Mouse (Mus musculus) midbrain, embryonic 12.5 days (tissue): ENCODE measurements around the gene Hist1h2ag. TPM values are rescaled to one million over a fixed set of nuclear protein-coding genes. Genes with fewer than 3 reads are reported as not detected.
A peak's percentile ranks its signal among the peaks of the same experiment; 100 is the strongest.
"Not testable (repeated sequence)": the region's sequence is repeated elsewhere in the genome, so short reads cannot be mapped to it uniquely, and the experiment has no call there.

Experiments
- ATAC-seq: fragments of 200-750 bp; cut with Nextera tagmentation; 2 replicates; pipeline ENCODE4 v1.8.0; 2017; ENCODE audit warnings: low read depth, moderate TSS enrichment, moderate library complexity; ENCODE audit not compliant: low FRiP score
- H3K27ac ChIP-seq: fragments of 300-500 bp; sonication (generic); replicated peaks from 2 replicates; pipeline ENCODE4 v1.5.1; 2016; ENCODE audit warnings: mild to moderate bottlenecking
- H3K27me3 ChIP-seq: fragments of 300-500 bp; sonication (generic); 2 replicates; pipeline ENCODE4 v1.6.1; 2016; ENCODE audit warnings: mild to moderate bottlenecking
- H3K36me3 ChIP-seq: fragments of 300-500 bp; sonication (generic); 2 replicates; pipeline ENCODE4 v1.6.1; 2016
- H3K4me1 ChIP-seq: fragments of 300-500 bp; sonication (generic); 2 replicates; pipeline ENCODE4 v1.6.1; 2016
- H3K4me2 ChIP-seq: fragments of 300-500 bp; sonication (generic); replicated peaks from 2 replicates; pipeline ENCODE4 v1.6.1; 2016; ENCODE audit warnings: mild to moderate bottlenecking, moderate library complexity
- H3K4me3 ChIP-seq: fragments of 300-500 bp; sonication (generic); 2 replicates; pipeline ENCODE4 v1.5.1; 2016; ENCODE audit warnings: mild to moderate bottlenecking
- H3K9ac ChIP-seq: fragments of 300-500 bp; sonication (generic); replicated peaks from 2 replicates; pipeline ENCODE4 v1.6.1; 2016; ENCODE audit warnings: mild to moderate bottlenecking, moderate library complexity
- H3K9me3 ChIP-seq: fragments of 300-500 bp; sonication (generic); 2 replicates; pipeline ENCODE4 v1.6.1; 2016; ENCODE audit warnings: mild to moderate bottlenecking
- WGBS: fragments of 180-500 bp; shearing (Covaris S2); methylation state at CpG from one replicate; pipeline ENCODE4 v1.1.7; 2016; 5-methylcytosine and 5-hydroxymethylcytosine counted together
- polyA plus RNA-seq: library from polyadenylated mRNA; unstranded; fragments of >200 nt; fragmentation: Nextera tagmentation; extraction: Ambion mirVana; gene quantifications from 2 replicates; pipeline ENCODE4 v1.2.1, GENCODE M21; 2016

Hist1h2ag gene
- polyA plus RNA-seq, 1 experiment from 2014 or later: 62.2 TPM

- peak within 1 kb of the TSS; percentile 65 for H3K9ac ChIP-seq
- not testable (repeated sequence) for H3K27me3 ChIP-seq, H3K36me3 ChIP-seq, H3K9me3 ChIP-seq
- ATAC-seq: peak; percentile 97
- H3K4me3 ChIP-seq: peak within 1 kb of the TSS; percentile 43
- 0% methylated on average over 26 of the region's 69 CpGs for WGBS
- peak within 1 kb of the TSS; percentile 85 for H3K27ac ChIP-seq
- peak within 1 kb of the TSS; percentile 67 for H3K4me2 ChIP-seq
- peaks cover 28% of the 10 kb centered on the region for H3K4me1 ChIP-seq
These were observed 7.2 kb downstream of the Hist1h2ag start, which contains the start of the genes Hist1h2ah and Hist1h2bk for GRCm38 (mm10) chr13:22035267-22036148. TSS of gene Hist1h2ah (minus strand) at chr13:22035568. TSS of gene Hist1h2bk (plus strand) at chr13:22035870.

GRCm38 (mm10) chr13:22034443-22035266 is 8.1 kb downstream of the Hist1h2ag start:
- WGBS: under 1% methylated on average over 13 of the region's 14 CpGs
- H3K27me3 ChIP-seq: no peaks in the 10 kb centered on the region
- H3K36me3 ChIP-seq: no peaks in the 10 kb centered on the region
- peak overlapping the region; percentile 85 for H3K27ac ChIP-seq
- peak overlapping the region; percentile 42 for H3K4me3 ChIP-seq
- no peak; the same call in 1 of the 2 replicates for ATAC-seq
- H3K9ac ChIP-seq: peak overlapping the region; percentile 65
- H3K4me1 ChIP-seq: peaks cover 21% of the 10 kb centered on the region
- peak overlapping the region; percentile 67 for H3K4me2 ChIP-seq
- no peaks in the 10 kb centered on the region for H3K9me3 ChIP-seq

- Histone ChIP-seq H3K27ac (peak overlapping the region; percentile 85; the same call in 1 of the 2 replicates), H3K9me3 (no peaks in the 10 kb centered on the region), H3K9ac (peak overlapping the region; percentile 65; the same call in 1 of the 2 replicates), H3K4me3 (peak overlapping the region; percentile 42), H3K4me1 (peaks cover 21% of the 10 kb centered on the region), H3K36me3 (no peaks in the 10 kb centered on the region), H3K4me2 (peak overlapping the region; percentile 67), H3K27me3 (no peaks in the 10 kb centered on the region)
- no peak for ATAC-seq
- WGBS: 53% methylated on average over 5 of the region's 5 CpGs
These were observed 8.9 kb downstream of the Hist1h2ag start for GRCm38 (mm10) chr13:22033741-22034442.

- H3K4me3 ChIP-seq: no peak overlapping the region
- no peak overlapping the region for H3K27ac ChIP-seq
- no peaks in the 10 kb centered on the region for H3K36me3 ChIP-seq
- H3K4me1 ChIP-seq: peaks cover 22% of the 10 kb centered on the region
- no peaks in the 10 kb centered on the region for H3K9me3 ChIP-seq
- no peak overlapping the region for H3K4me2 ChIP-seq
- no peak for ATAC-seq
- 14% methylated on average over 4 of the region's 4 CpGs for WGBS
- H3K27me3 ChIP-seq: no peaks in the 10 kb centered on the region
- H3K9ac ChIP-seq: no peak overlapping the region
These were observed 12.3 kb downstream of the Hist1h2ag start for GRCm38 (mm10) chr13:22030493-22030892.

GRCm38 (mm10) chr13:22029928-22030327 is 12.8 kb downstream of the Hist1h2ag start:
- Histone ChIP-seq H3K4me2 (no peak overlapping the region), H3K27me3 (no peaks in the 10 kb centered on the region), H3K36me3 (no peaks in the 10 kb centered on the region), H3K4me1 (peaks cover 22% of the 10 kb centered on the region), H3K9ac (no peak overlapping the region), H3K27ac (no peak overlapping the region), H3K4me3 (no peak overlapping the region), H3K9me3 (no peaks in the 10 kb centered on the region)
- WGBS: 21% methylated on average over 8 of the region's 8 CpGs
- no peak for ATAC-seq

GRCm38 (mm10) chr13:22028673-22029460 is 13.9 kb downstream of the Hist1h2ag start:
- H3K9ac ChIP-seq: peak overlapping the region; percentile 59; the same call in 1 of the 2 replicates
- H3K36me3 ChIP-seq: no peaks in the 10 kb centered on the region
- peak overlapping the region; percentile 74 for H3K27ac ChIP-seq
- H3K4me1 ChIP-seq: peaks cover 11% of the 10 kb centered on the region
- peak; percentile 84 for ATAC-seq
- H3K4me2 ChIP-seq: peak overlapping the region; percentile 61
- H3K27me3 ChIP-seq: no peaks in the 10 kb centered on the region
- WGBS: 1% methylated on average over 40 of the region's 40 CpGs
- peak overlapping the region; percentile 49 for H3K4me3 ChIP-seq
- no peaks in the 10 kb centered on the region for H3K9me3 ChIP-seq

- H3K36me3 ChIP-seq: no peaks in the 10 kb centered on the region
- H3K4me1 ChIP-seq: 0 out of 2 replicates have a peak, but pooled peaks cover 13% of the 10 kb centered on the region
- peak overlapping the region; percentile 47 for H3K4me3 ChIP-seq
- no peaks in the 10 kb centered on the region for H3K9me3 ChIP-seq
- peak; percentile 20; the same call in 1 of the 2 replicates for ATAC-seq
- peak overlapping the region; percentile 60 for H3K4me2 ChIP-seq
- no peak overlapping the region; the same call in 1 of the 2 replicates for H3K27ac ChIP-seq
- H3K9ac ChIP-seq: peak overlapping the region; percentile 55
- 1% methylated on average over 35 of the region's 35 CpGs for WGBS
- H3K27me3 ChIP-seq: no peaks in the 10 kb centered on the region
These were observed 16.4 kb downstream of the Hist1h2ag start for GRCm38 (mm10) chr13:22026058-22027031.

DNA sequence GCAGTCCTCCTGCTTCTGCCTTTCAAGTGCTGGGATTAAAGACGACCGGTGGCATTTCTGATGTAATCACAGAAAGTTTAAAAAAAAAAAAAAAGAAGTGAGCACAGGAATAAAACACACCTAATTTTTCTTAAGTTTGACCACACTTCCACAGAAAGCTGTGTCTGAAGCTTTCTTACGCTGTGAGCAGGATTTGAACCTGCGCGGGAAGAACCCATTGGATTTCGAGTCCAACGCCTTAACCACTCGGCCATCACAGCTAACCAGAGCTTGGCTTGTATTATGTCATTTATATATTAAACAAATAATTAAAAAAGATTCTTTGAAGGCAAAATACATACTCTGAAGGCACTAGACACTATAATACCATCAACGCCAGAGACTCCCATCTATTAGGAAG is 20.5 kb downstream of the Hist1h2ag start:
- Histone ChIP-seq H3K27ac (no peak overlapping the region), H3K4me1 (peaks cover 17% of the 10 kb centered on the region), H3K4me2 (peak overlapping the region; percentile 66), H3K9me3 (no peaks in the 10 kb centered on the region), H3K9ac (peak overlapping the region; percentile 49; the same call in 1 of the 2 replicates), H3K36me3 (no peaks in the 10 kb centered on the region), H3K27me3 (peaks cover 29% of the 10 kb centered on the region), H3K4me3 (peak overlapping the region; percentile 49)
- WGBS: under 1% methylated on average over 9 of the region's 9 CpGs
- ATAC-seq: peak; percentile 68

GRCm38 (mm10) chr13:22021581-22021980 is 21.2 kb downstream of the Hist1h2ag start:
- Histone ChIP-seq H3K9me3 (no peaks in the 10 kb centered on the region), H3K4me1 (peaks cover 15% of the 10 kb centered on the region), H3K27me3 (peaks cover 30% of the 10 kb centered on the region), H3K4me2 (peak overlapping the region; percentile 66), H3K27ac (no peak overlapping the region), H3K36me3 (no peaks in the 10 kb centered on the region), H3K4me3 (peak overlapping the region; percentile 49), H3K9ac (peak overlapping the region; percentile 49)
- ATAC-seq: no peak
- under 1% methylated on average over 11 of the region's 11 CpGs for WGBS

DNA sequence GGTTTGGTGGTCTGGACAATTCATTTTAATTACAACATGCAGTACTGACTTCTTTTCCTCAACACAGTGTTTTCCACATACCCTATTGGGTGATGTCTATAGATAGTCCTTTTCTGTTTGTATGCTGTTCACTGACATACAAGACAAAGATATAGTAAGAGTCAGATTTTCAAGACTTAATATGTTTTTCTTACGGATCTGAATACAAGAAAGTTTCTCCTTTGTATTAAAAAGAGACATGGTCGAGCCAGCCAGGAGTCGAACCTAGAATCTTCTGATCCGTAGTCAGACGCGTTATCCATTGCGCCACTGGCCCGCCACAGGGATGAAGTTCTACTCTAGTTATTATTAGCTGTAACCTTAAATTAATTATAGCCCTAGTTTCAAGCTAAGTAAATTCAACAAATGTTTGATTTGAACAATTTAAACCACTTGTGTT is 21.8 kb downstream of the Hist1h2ag start:
- peaks cover 36% of the 10 kb centered on the region for H3K27me3 ChIP-seq
- H3K9me3 ChIP-seq: no peaks in the 10 kb centered on the region
- H3K36me3 ChIP-seq: no peaks in the 10 kb centered on the region
- H3K9ac ChIP-seq: no peak overlapping the region; the same call in 1 of the 2 replicates
- H3K4me2 ChIP-seq: peak overlapping the region; percentile 66
- H3K4me3 ChIP-seq: peak overlapping the region; percentile 49
- no peak overlapping the region for H3K27ac ChIP-seq
- peaks cover 12% of the 10 kb centered on the region for H3K4me1 ChIP-seq
- under 1% methylated on average over 8 of the region's 8 CpGs for WGBS
- no peak for ATAC-seq
